Mouse (Mus musculus) E14TG2a.4 (cell line): Measurements from ENCODE around the gene Mt2.

Source experiments
- CTCF ChIP-seq: conservative IDR thresholded peaks from 2 replicates; pipeline ENCODE4 v1.5.1; 2014; ENCODE audit warnings: low read length
- NANOG ChIP-seq: IDR thresholded peaks from 2 replicates; pipeline ENCODE4 v1.6.1; 2014; ENCODE audit warnings: borderline replicate concordance, low read length, mixed read lengths
- POU5F1 ChIP-seq: IDR thresholded peaks from 2 replicates; pipeline ENCODE4 v1.6.1; 2014; ENCODE audit warnings: low read length, borderline replicate concordance

GRCm38 (mm10) chr8:94214252-94215173 lies 42.0 kb downstream of the Mt2 start, which contains the start of gene Nup93:
- no peak for TF ChIP-seq CTCF
- TF ChIP-seq NANOG: no peak
- no peak for TF ChIP-seq POU5F1
